Mouse (Mus musculus) ES-E14 (cell line): Measurements from ENCODE around the gene Snrpc.

ENCODE experiments used
- CHD2 ChIP-seq: IDR thresholded peaks from 2 replicates; pipeline ENCODE4 v1.6.1; 2014; ENCODE audit warnings: mild to moderate bottlenecking, low read depth, low read length, inconsistent platforms
- HCFC1 ChIP-seq: IDR thresholded peaks from 2 replicates; pipeline ENCODE4 v1.6.1; 2012; ENCODE audit warnings: low read length, inconsistent platforms, borderline replicate concordance; ENCODE audit not compliant: insufficient read depth
- ZC3H11A ChIP-seq: IDR thresholded peaks from 2 replicates; pipeline ENCODE4 v1.6.1; 2012; ENCODE audit warnings: low read depth, mild to moderate bottlenecking, inconsistent platforms, low read length, borderline replicate concordance
- ZNF384 ChIP-seq: IDR thresholded peaks from 2 replicates; pipeline ENCODE4 v1.6.1; 2012; ENCODE audit warnings: low read depth, low read length, inconsistent platforms

DNA sequence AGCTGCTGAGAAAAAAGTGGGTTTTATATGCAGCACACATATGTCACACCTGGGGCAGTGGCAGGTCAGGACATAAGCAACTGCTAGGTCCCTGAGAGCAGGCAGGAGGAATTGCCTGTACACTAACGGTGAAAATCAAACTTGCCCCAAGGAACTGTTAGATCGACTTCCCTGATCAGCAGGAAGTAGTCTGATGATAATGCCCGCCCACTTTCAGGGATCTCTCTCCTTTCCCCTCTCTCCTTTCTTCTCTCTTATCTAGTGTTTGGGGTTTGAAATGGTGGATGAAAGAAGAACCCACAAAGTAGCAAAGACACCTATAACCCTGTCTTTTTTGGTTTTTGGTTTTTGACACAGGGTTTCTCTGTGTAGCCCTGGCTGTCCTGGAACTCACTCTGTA lies 12.4 kb upstream of the Snrpc start:
- TF ChIP-seq ZNF384, result no peak
- TF ChIP-seq ZC3H11A, result no peak
- no peak for TF ChIP-seq HCFC1
- TF ChIP-seq CHD2, result no peak
